Mouse (Mus musculus) G1E (cell line): ENCODE measurements around the gene Chst11.

Experiments used
- CTCF ChIP-seq: IDR thresholded peaks from 2 replicates; pipeline ENCODE4 v1.5.1; 2012; ENCODE audit warnings: low read depth, low read length, inconsistent platforms, mixed read lengths
- GATA1 ChIP-seq: IDR thresholded peaks from 2 replicates; pipeline ENCODE4 v1.6.1; 2012; ENCODE audit warnings: borderline replicate concordance, low read length, inconsistent platforms, mixed read lengths
- TAL1 ChIP-seq: conservative IDR thresholded peaks from 2 replicates; pipeline ENCODE4 v1.6.1; 2012; ENCODE audit warnings: low read depth, low read length, inconsistent platforms, mixed read lengths

- TF ChIP-seq CTCF (no peak), TAL1 (no peak), GATA1 (no peak)
Measured at GRCm38 (mm10) chr10:83101421-83102207, 116.3 kb downstream of the Chst11 start.
